Mouse (Mus musculus) cerebral cortex, adult 2 months (tissue): ENCODE results near the gene Olfr895.

ENCODE experiments used
- WGBS: fragments of 180-500 bp; shearing (Covaris S2); methylation state at CpG from one replicate; pipeline ENCODE4 v1.1.7; 2018; 5-methylcytosine and 5-hydroxymethylcytosine counted together

The Olfr895 gene

DNA sequence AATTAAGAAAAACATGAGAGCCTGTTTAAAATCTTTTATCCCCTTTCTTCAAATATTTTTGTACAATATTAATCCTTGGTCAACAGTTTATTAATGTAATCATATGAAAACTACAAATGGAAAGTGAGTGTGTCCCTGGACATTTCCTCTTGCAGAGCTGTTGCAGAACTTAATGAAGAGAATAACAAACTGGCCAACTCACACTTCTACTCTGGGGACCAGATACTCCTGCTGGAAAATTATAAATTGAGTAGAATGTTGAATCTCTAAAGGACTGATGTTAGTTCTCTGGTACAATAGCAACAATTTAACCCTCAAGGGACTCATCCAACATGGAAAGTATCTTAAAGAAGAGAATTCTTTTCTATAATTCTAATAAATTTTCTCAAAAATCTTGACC is at the start of gene Olfr895:
Gene Olfr895 (plus strand): TSS at position 301 of the 400 bp plus-strand sequence.

GRCm38 (mm10) chr9:38252474-38252873 is 15.2 kb upstream of the Olfr895 start, which contains the start of gene Olfr143:
TSS of gene Olfr143 (plus strand) at chr9:38252774.

GRCm38 (mm10) chr9:38290807-38291206 is 23.2 kb downstream of the Olfr895 start, which contains the start of gene Olfr896-ps1:
TSS of gene Olfr896-ps1 (plus strand) at chr9:38291107.
- WGBS = 77% methylated on average over 1 of the region's 1 CpGs
